9 mouse cellular contexts compared by ENCODE assay signal in the genomic region with DNA sequence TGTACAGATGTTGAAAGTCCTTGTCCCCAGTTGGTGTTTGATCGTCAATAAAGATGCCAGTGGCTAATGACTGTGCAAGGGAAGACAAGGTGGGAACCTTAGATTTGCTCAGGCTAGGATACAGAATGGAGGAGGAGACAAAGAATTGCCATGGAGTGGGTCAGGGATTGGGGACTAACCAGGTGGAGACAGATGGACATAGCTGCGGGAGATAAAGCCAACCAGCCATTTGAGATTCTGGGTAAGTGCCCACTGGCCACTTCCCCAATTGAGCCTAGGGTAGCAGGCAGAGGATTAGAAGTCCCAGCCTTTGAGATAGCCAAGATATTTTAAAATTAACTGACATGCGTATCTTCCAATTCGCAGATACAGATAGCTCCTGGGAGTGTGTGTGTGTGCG. TPM values are rescaled to one million over a fixed set of nuclear protein-coding genes. Genes with fewer than 3 reads are reported as not detected.
"Had no signal": no experiment of that assay in that cellular context is flagged by ENCODE, and none has a peak within 500 bp of the region (broad histone marks: within the 10 kb centered on the region; RNA-seq: fewer than 3 reads in every experiment).

No protein-coding gene starts in this region.

- DNase-seq: kidney, postnatal 14 days; layer of hippocampus, adult 9-11 months; lung, adult 2 months; lung, postnatal 10 days; retina, postnatal 1 day; right cerebral cortex, postnatal 4 days; thymus, postnatal 36 days had no signal

- ATAC-seq: midbrain, embryonic 16.5 days had no signal

RNA-seq across cellular contexts. Expression of gene Frzb, which starts 37.5 kb away (rescaled TPM):
- total RNA-seq: megakaryocyte-erythroid progenitor cell, adult 5-6 weeks had no signal
